Mouse (Mus musculus) limb, embryonic 11.5 days (tissue): ENCODE measurements around the gene Gm3371. TPM values are rescaled to one million over a fixed set of nuclear protein-coding genes. Genes with fewer than 3 reads are reported as not detected.
"Not testable (repeated sequence)": the region's sequence is repeated elsewhere in the genome, so short reads cannot be mapped to it uniquely, and the experiment has no call there.

Experiments used
- ATAC-seq: fragments of 200-750 bp; cut with Nextera tagmentation; 2 replicates; pipeline ENCODE4 v1.8.0; 2017; ENCODE audit warnings: low read depth; ENCODE audit not compliant: insufficient number of reproducible peaks, low FRiP score, low TSS enrichment
- DNase-seq: peaks from one replicate; pipeline ENCODE4 v3.0.0-alpha.2; 2015; ENCODE audit warnings: low spot score
- H3K27ac ChIP-seq: fragments of 300-500 bp; sonication (generic); replicated peaks from 2 replicates; pipeline ENCODE4 v1.5.1; 2014; ENCODE audit warnings: low read depth, mild to moderate bottlenecking, low read length
- H3K27me3 ChIP-seq: fragments of 300-500 bp; sonication (generic); 2 replicates; pipeline ENCODE4 v1.6.1; 2014; ENCODE audit warnings: mild to moderate bottlenecking, low read length, mixed read lengths; ENCODE audit not compliant: control insufficient read depth, insufficient read depth
- H3K36me3 ChIP-seq: fragments of 300-500 bp; sonication (generic); 2 replicates; pipeline ENCODE4 v1.6.1; 2014; ENCODE audit warnings: mild to moderate bottlenecking, low read length, moderate library complexity, mixed read lengths; ENCODE audit not compliant: control insufficient read depth, insufficient read depth
- H3K4me1 ChIP-seq: fragments of 300-500 bp; sonication (generic); 2 replicates; pipeline ENCODE4 v1.6.1; 2014; ENCODE audit warnings: low read length, mixed read lengths; ENCODE audit not compliant: control insufficient read depth, insufficient read depth
- H3K4me2 ChIP-seq: fragments of 300-500 bp; sonication (generic); 2 replicates; pipeline ENCODE4 v1.6.1; 2014; ENCODE audit warnings: low read depth, mild to moderate bottlenecking, moderate library complexity; ENCODE audit not compliant: severe bottlenecking
- H3K4me3 ChIP-seq: fragments of 300-500 bp; sonication (generic); 2 replicates; pipeline ENCODE4 v1.5.1; 2014; ENCODE audit warnings: low read depth, low read length
- H3K9ac ChIP-seq: fragments of 300-500 bp; sonication (generic); 2 replicates; pipeline ENCODE4 v1.6.1; 2014; ENCODE audit warnings: mild to moderate bottlenecking, low read length
- H3K9me3 ChIP-seq: fragments of 300-500 bp; sonication (generic); 2 replicates; pipeline ENCODE4 v1.6.1; 2016; ENCODE audit warnings: low read length; ENCODE audit not compliant: control insufficient read depth
- WGBS: fragments of 180-500 bp; shearing (Covaris S2); extraction: QIAGEN DNeasy Blood & Tissue Kit; methylation state at CpG from one replicate; pipeline ENCODE4 v1.1.7; 2014; 5-methylcytosine and 5-hydroxymethylcytosine counted together
- polyA plus RNA-seq: library from polyadenylated mRNA; unstranded; fragments of >200 nt; fragmentation: Nextera tagmentation; extraction: Ambion mirVana; gene quantifications from 2 replicates; pipeline ENCODE4 v1.2.1, GENCODE M21; 2014

The Gm3371 gene
- polyA plus RNA-seq = not detected in 2 replicates

DNA sequence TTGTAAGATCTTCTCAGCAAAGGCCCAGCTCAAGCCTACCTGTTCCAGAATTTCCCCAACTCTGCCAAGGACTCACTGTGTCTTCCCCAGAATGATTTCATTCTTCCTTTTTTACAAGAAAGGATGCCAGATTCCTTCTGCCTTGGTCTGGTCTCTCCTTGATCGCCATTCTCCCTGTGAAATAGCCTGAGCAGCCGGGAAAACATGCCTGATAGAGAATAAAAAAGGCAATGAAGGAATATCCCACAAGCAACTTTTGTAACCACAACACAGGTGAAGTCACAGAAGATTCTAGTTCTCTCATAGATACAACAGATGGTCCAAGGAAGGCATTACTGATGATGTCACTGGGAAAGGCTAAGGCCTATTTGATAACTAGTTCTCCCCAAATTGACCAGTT lies at the start of gene Gm3371:
Gene Gm3371 (minus strand): TSS at position 101 of the 400 bp plus-strand sequence.
- not testable (repeated sequence) for H3K4me3 ChIP-seq, DNase-seq, H3K27me3 ChIP-seq, H3K4me2 ChIP-seq, H3K9me3 ChIP-seq, H3K4me1 ChIP-seq, H3K27ac ChIP-seq, H3K36me3 ChIP-seq, ATAC-seq, H3K9ac ChIP-seq
- no CpG with 5 or more reads among the region's 2 CpGs for WGBS

DNA sequence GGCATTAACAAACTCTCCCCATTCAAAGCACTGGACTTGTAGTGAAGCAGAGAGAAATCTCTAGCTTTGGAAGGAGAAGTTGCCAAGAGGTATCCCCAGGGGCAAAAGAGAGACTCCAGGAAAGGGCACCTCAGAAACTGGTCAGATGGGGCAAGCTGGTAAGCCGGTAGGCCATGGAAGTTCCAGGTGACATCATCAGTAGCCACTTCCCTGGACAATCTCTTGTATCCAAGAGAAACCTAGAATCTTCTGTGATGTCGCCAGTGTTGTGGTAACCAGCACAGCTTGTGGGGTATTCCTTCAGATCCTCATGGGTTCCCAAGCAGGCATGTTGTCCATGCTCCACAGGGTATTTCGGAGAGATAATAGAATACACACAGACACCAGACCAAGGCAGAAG lies 22.8 kb upstream of the Gm3371 start, which contains the start of gene Gm8232:
Gene Gm8232 (plus strand): TSS at position 301 of the 400 bp plus-strand sequence.
- DNase-seq, H3K4me2 ChIP-seq, H3K36me3 ChIP-seq, H3K4me3 ChIP-seq, H3K9me3 ChIP-seq, H3K4me1 ChIP-seq, H3K27me3 ChIP-seq, H3K27ac ChIP-seq, ATAC-seq, H3K9ac ChIP-seq: not testable (repeated sequence)
- 87% methylated on average over 2 of the region's 3 CpGs for WGBS

DNA sequence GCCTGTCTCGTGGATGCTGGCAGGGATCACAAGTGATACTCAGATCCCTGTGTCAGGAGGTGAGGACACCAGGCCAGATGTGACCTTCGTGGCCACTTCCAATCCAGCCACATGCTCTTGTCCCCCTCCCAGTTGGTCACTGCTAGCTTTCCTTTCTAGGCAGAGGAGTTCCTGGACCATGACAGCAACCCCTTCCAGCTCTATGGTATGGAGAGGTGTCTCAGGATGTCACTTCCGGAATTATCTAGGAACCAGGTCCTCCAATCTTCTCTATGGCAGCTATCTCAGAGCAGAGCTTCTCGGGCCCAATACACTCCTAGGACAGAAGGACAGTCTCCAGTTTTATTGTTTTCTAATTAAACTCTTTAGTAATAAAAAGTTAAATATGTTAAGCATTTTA lies 26.3 kb downstream of the Gm3371 start:
- H3K9ac ChIP-seq, ATAC-seq, H3K9me3 ChIP-seq, H3K4me2 ChIP-seq, H3K27ac ChIP-seq, DNase-seq, H3K36me3 ChIP-seq, H3K4me3 ChIP-seq, H3K27me3 ChIP-seq, H3K4me1 ChIP-seq: not testable (repeated sequence)
- 78% methylated on average over 4 of the region's 4 CpGs for WGBS

DNA sequence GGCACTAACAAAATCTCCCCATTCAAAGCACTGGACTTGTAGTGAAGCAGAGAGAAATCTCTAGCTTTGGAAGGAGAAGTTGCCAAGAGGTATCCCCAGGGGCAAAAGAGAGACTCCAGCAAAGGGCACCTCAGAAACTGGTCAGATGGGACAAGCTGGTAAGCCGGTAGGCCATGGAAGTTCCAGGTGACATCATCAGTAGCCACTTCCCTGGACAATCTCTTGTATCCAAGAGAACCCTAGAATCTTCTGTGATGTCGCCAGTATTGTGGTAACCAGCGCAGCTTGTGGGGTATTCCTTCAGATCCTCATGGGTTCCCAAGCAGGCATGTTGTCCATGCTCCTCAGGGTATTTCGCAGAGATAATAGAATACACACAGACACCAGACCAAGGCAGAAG lies 45.4 kb downstream of the Gm3371 start, which contains the start of gene Gm8229:
Gene Gm8229 (plus strand): TSS at position 301 of the 400 bp plus-strand sequence.
- not testable (repeated sequence) for H3K9me3 ChIP-seq, ATAC-seq, H3K4me1 ChIP-seq, H3K4me2 ChIP-seq, DNase-seq, H3K27me3 ChIP-seq, H3K27ac ChIP-seq, H3K4me3 ChIP-seq, H3K9ac ChIP-seq, H3K36me3 ChIP-seq
- WGBS = 97% methylated on average over 4 of the region's 4 CpGs

DNA sequence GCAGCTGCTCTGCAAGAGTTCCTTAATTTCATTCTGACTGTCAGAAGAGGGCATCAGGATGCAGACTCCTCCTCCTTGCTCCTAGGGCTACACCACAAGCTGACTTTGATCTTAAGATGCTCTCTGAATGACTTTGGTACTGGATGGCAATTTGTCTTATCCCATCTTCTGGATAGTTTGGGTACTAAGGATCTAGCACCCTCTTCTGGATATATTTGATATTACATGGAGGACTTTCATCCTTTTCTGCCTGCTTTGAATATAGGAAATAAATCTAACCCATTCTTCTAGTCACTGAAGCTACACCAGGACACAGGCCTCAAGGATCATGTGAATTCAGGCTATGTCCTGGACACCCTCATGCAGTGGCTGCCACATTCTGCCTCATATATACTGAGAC lies 48.2 kb downstream of the Gm3371 start:
- not testable (repeated sequence) for H3K4me2 ChIP-seq, H3K9ac ChIP-seq, H3K27me3 ChIP-seq, H3K4me1 ChIP-seq, H3K9me3 ChIP-seq, DNase-seq, H3K4me3 ChIP-seq, H3K36me3 ChIP-seq, ATAC-seq, H3K27ac ChIP-seq

DNA sequence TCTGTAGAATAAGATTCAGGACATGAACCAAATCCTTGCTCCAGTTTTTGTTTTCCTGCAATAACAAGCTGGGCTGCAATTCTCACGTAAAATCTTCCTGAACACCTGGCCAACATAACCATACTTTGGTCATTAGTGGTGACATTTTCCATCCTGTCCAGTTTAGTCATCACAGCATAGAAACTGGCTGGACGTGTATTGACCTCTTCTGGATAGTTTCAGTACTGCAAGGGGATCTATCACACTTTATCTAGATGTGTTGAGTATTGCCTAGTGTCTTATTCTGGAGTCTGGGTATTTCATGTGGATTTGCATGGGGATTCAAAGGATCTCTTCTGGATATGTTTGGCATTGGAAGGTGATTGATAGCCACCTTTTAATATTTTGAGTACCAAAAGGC lies 49.1 kb downstream of the Gm3371 start:
- H3K4me1 ChIP-seq, H3K27ac ChIP-seq, H3K36me3 ChIP-seq, DNase-seq, H3K9ac ChIP-seq, H3K4me3 ChIP-seq, H3K27me3 ChIP-seq, H3K9me3 ChIP-seq, ATAC-seq, H3K4me2 ChIP-seq: not testable (repeated sequence)
- WGBS = 37% methylated on average over 2 of the region's 2 CpGs

Other genes starting within 250 kb of the Gm3371 start
- not detected in 2 replicates for gene Gm8212, start 213.0 kb downstream of the Gm3371 start, polyA plus RNA-seq
- gene 4930503E14Rik, start 197.4 kb downstream of the Gm3371 start, polyA plus RNA-seq = not detected in 2 replicates
- not detected in 2 replicates for gene Gm8220, start 125.1 kb downstream of the Gm3371 start, polyA plus RNA-seq
- gene Gm5930, start 72.1 kb downstream of the Gm3371 start, polyA plus RNA-seq = not detected in 2 replicates
- gene Gm8229, start 45.3 kb downstream of the Gm3371 start, polyA plus RNA-seq = not detected in 2 replicates
- gene Gm8232, start 22.9 kb upstream of the Gm3371 start, polyA plus RNA-seq = not detected in 2 replicates
- gene BC061237, start 81.8 kb upstream of the Gm3371 start, polyA plus RNA-seq = not detected in 2 replicates
- gene Gm17093, start 107.6 kb upstream of the Gm3371 start, polyA plus RNA-seq = not detected in 2 replicates
- gene Gm8247, start 172.5 kb upstream of the Gm3371 start, polyA plus RNA-seq = not detected in 2 replicates
- not detected in 2 replicates for gene Gm5624, start 217.2 kb upstream of the Gm3371 start, polyA plus RNA-seq